Mouse (Mus musculus): ENCODE measurements around the gene Nudcd3. TPM values are rescaled to one million over a fixed set of nuclear protein-coding genes. Genes with fewer than 3 reads are reported as not detected.

Gene Nudcd3
- polyA plus RNA-seq, 1 experiment from 2014 or later = 30.4 TPM

DNA sequence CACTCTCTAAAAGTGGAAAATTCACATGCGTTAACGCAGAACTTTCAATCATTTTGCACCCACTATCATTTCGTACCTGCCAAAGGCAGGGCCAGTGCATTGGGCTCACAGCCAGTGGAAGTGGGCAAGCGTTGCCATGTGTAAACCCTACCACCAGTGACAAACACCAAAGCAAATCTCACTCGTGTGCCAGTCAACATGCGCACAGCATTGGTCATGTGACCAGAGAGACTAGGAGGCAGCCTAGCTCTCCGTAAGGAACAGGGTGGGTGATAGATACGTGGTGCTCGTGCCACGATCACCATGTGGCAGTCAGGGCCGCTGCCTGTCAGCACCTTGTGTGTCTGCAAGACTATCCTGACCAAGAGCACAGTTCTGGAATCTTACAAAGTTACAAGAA lies 137.9 kb downstream of the Nudcd3 start:
- peaks cover 56% of the 10 kb centered on the region for H3K27me3 ChIP-seq (ENCODE audit: control insufficient read depth, insufficient read depth, low read length)
- no peak overlapping the region for H3K4me2 ChIP-seq (ENCODE audit: low read length)
- H3K36me3 ChIP-seq (ENCODE audit: control insufficient read depth, insufficient read depth, low read length) = no peaks in the 10 kb centered on the region
- no peak overlapping the region for H3K9ac ChIP-seq (ENCODE audit: low read length)
- no peak for ATAC-seq (ENCODE audit: insufficient number of reproducible peaks, insufficient read depth, low FRiP score, low read depth)
- H3K4me1 ChIP-seq (ENCODE audit: control insufficient read depth in 2 of 2, insufficient read depth in 2 of 2, low read length in 2 of 2) = peaks cover 0 to 12% of the 10 kb centered on the region in 2 experiments; a peak in 3 of 4 replicates
- H3K27ac ChIP-seq (replicated peaks in 1 of 2; ENCODE audit: control insufficient read depth in 1 of 2, insufficient read depth in 1 of 2, low read depth in 2 of 2, low read length in 2 of 2) = no peak overlapping the region
- WGBS = 85% methylated on average over 11 of the region's 11 CpGs
- no peaks in the 10 kb centered on the region for H3K9me3 ChIP-seq (ENCODE audit: control insufficient read depth, low read length)
- no peak overlapping the region for H3K4me3 ChIP-seq (ENCODE audit: control insufficient read depth in 1 of 2, insufficient read depth in 1 of 2, low read depth in 1 of 2, low read length in 2 of 2)

DNA sequence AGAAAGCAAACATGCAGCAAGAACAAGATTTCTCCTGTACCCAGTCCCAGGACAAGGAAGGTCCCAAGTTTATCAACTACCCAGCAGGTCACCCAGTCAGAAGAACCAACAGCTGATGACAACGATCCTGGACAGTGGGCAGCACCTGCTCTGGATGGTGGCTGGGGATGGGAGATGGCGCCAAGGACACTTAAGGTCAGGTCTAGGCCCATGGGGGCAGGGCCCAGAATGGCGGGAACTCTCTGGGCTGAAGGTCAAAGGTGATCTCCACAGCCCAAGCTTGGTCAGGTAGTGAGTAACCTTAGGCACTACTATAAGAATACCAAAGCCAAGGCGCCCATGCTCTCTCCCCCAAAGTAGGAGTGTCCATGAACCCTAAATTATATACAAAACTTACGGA lies 138.3 kb downstream of the Nudcd3 start:
- H3K9ac ChIP-seq (ENCODE audit: low read length) = no peak overlapping the region
- H3K27me3 ChIP-seq (ENCODE audit: control insufficient read depth, insufficient read depth, low read length) = peaks cover 52% of the 10 kb centered on the region
- 79% methylated on average over 5 of the region's 5 CpGs for WGBS
- no peak overlapping the region for H3K4me3 ChIP-seq (ENCODE audit: control insufficient read depth in 1 of 2, insufficient read depth in 1 of 2, low read depth in 1 of 2, low read length in 2 of 2)
- H3K9me3 ChIP-seq (ENCODE audit: control insufficient read depth, low read length) = no peaks in the 10 kb centered on the region
- H3K36me3 ChIP-seq (ENCODE audit: control insufficient read depth, insufficient read depth, low read length) = no peaks in the 10 kb centered on the region
- peaks cover 0 to 12% of the 10 kb centered on the region in 2 experiments; a peak in 3 of 4 replicates for H3K4me1 ChIP-seq (ENCODE audit: control insufficient read depth in 2 of 2, insufficient read depth in 2 of 2, low read length in 2 of 2)
- H3K27ac ChIP-seq (replicated peaks in 1 of 2; ENCODE audit: control insufficient read depth in 1 of 2, insufficient read depth in 1 of 2, low read depth in 2 of 2, low read length in 2 of 2) = no peak overlapping the region
- ATAC-seq (ENCODE audit: insufficient number of reproducible peaks, insufficient read depth, low FRiP score, low read depth) = no peak
- H3K4me2 ChIP-seq (ENCODE audit: low read length) = no peak overlapping the region

DNA sequence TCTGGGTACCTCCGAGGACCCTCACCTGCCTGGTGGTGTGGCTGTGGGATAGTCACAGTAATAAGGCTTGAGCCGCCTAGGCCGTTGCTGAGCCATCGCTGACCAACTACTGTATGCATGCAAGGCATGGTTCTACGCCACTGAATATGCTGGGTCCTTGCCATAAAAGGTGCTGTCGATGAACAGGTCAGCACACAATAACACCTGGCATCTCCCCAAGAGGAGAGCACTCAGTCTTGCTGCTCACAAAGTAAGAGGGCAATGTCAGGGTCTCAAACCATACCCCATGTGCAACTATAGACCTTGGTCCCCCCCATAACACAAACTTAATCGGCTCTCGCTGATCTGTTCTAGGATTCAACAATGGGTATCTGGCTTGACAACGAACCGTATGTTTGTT lies 141.1 kb downstream of the Nudcd3 start:
- H3K9ac ChIP-seq (ENCODE audit: low read length) = no peak overlapping the region
- ATAC-seq (ENCODE audit: insufficient number of reproducible peaks, insufficient read depth, low FRiP score, low read depth) = no peak; the same call in 1 of the 2 replicates
- H3K4me1 ChIP-seq (ENCODE audit: control insufficient read depth in 2 of 2, insufficient read depth in 2 of 2, low read length in 2 of 2) = peaks cover 0 to 2% of the 10 kb centered on the region in 2 experiments; a peak in 2 of 4 replicates
- no peaks in the 10 kb centered on the region for H3K36me3 ChIP-seq (ENCODE audit: control insufficient read depth, insufficient read depth, low read length)
- 90% methylated on average over 10 of the region's 10 CpGs for WGBS
- no peak overlapping the region for H3K4me3 ChIP-seq (ENCODE audit: control insufficient read depth in 1 of 2, insufficient read depth in 1 of 2, low read depth in 1 of 2, low read length in 2 of 2)
- H3K27me3 ChIP-seq (ENCODE audit: control insufficient read depth, insufficient read depth, low read length) = peaks cover 25% of the 10 kb centered on the region
- no peak overlapping the region for H3K4me2 ChIP-seq (ENCODE audit: low read length)
- H3K9me3 ChIP-seq (ENCODE audit: control insufficient read depth, low read length) = no peaks in the 10 kb centered on the region
- H3K27ac ChIP-seq (replicated peaks in 1 of 2; ENCODE audit: control insufficient read depth in 1 of 2, insufficient read depth in 1 of 2, low read depth in 2 of 2, low read length in 2 of 2) = no peak overlapping the region

Other genes starting within 250 kb of the Nudcd3 start
- gene Ykt6, start 244.7 kb downstream of the Nudcd3 start, polyA plus RNA-seq (2014; fragmentation: Nextera tagmentation; extraction: Ambion mirVana) = 17.8 and 19.1 TPM in 2 replicates
- gene Camk2b, start 134.1 kb downstream of the Nudcd3 start, polyA plus RNA-seq (2014; fragmentation: Nextera tagmentation; extraction: Ambion mirVana) = 2.4 and 2.5 TPM in 2 replicates
- 0.42 and 0.80 TPM in 2 replicates for gene A730071L15Rik, start 386 bp downstream of the Nudcd3 start, polyA plus RNA-seq (2014; fragmentation: Nextera tagmentation; extraction: Ambion mirVana)
- not detected in 2 replicates for gene Npc1l1, start 29.7 kb upstream of the Nudcd3 start, polyA plus RNA-seq (2014; fragmentation: Nextera tagmentation; extraction: Ambion mirVana)
- 50.9 and 55.0 TPM in 2 replicates for gene Ddx56, start 67.4 kb upstream of the Nudcd3 start, polyA plus RNA-seq (2014; fragmentation: Nextera tagmentation; extraction: Ambion mirVana)
- 90.6 and 92.2 TPM in 2 replicates for gene Tmed4, start 74.5 kb upstream of the Nudcd3 start, polyA plus RNA-seq (2014; fragmentation: Nextera tagmentation; extraction: Ambion mirVana)
- gene Ogdh, start 91.2 kb upstream of the Nudcd3 start, polyA plus RNA-seq (2014; fragmentation: Nextera tagmentation; extraction: Ambion mirVana) = 245 and 289 TPM in 2 replicates
- gene Zmiz2, start 188.7 kb upstream of the Nudcd3 start, polyA plus RNA-seq (2014; fragmentation: Nextera tagmentation; extraction: Ambion mirVana) = 8.2 and 9.1 TPM in 2 replicates
- 4,253 and 4,441 TPM in 2 replicates for gene Ppia, start 215.0 kb upstream of the Nudcd3 start, polyA plus RNA-seq (2014; fragmentation: Nextera tagmentation; extraction: Ambion mirVana)
- 377 and 424 TPM in 2 replicates for gene H2afv, start 244.0 kb upstream of the Nudcd3 start, polyA plus RNA-seq (2014; fragmentation: Nextera tagmentation; extraction: Ambion mirVana)

Data from heart, embryonic 14.5 days (tissue).